Mouse (Mus musculus): ENCODE measurements around the gene Cd8a. TPM values are rescaled to one million over a fixed set of nuclear protein-coding genes. Genes with fewer than 3 reads are reported as not detected.

The Cd8a gene
- polyA plus RNA-seq, 1 experiment from 2014 or later, result not detected

DNA sequence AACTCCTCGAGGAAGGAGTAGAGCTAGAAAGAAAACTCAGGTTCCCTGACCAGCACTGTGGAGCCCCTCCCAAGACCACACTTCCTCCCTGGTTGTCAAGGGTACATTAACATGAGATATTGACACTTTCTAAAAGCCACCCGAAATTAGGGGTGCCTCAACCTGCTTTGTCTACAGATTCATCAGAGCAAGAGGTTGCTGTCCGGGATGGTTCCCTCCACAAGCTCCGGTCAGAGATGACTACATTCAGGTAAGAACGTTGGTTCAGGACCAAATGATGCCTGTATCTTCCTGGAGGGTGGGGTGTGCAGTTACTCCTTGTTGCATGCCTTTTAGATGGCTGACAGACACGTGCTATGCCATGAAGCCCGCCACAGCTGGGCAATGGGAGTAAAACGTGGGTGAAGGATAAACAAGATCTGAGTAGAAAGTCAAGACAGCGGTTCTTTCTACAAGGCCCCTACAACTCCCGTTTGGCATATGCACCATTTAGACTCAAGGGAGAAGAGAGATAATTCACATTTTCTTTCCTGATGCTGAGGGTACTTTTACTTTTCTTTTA, 20.3 kb upstream of the Cd8a start:
- Histone ChIP-seq H3K36me3 (ENCODE audit: control insufficient read depth, insufficient read depth, low read length) (no peaks in the 10 kb centered on the region), H3K4me3 (ENCODE audit: control insufficient read depth in 1 of 2, insufficient read depth in 1 of 2, low read depth in 1 of 2, low read length in 2 of 2) (no peak overlapping the region), H3K27ac (replicated peaks in 1 of 2; ENCODE audit: control insufficient read depth in 1 of 2, insufficient read depth in 1 of 2, low read depth in 2 of 2, low read length in 2 of 2) (no peak overlapping the region), H3K4me2 (ENCODE audit: low read length) (no peak overlapping the region), H3K4me1 (ENCODE audit: control insufficient read depth in 2 of 2, insufficient read depth in 2 of 2, low read length in 2 of 2) (no peaks in the 10 kb centered on the region), H3K9me3 (ENCODE audit: control insufficient read depth, low read length) (no peaks in the 10 kb centered on the region), H3K27me3 (ENCODE audit: control insufficient read depth, insufficient read depth, low read length) (no peaks in the 10 kb centered on the region), H3K9ac (ENCODE audit: low read length) (no peak overlapping the region)
- ATAC-seq (ENCODE audit: insufficient number of reproducible peaks, insufficient read depth, low FRiP score, low read depth), result no peak
- 75% methylated on average over 10 of the region's 10 CpGs for WGBS

DNA sequence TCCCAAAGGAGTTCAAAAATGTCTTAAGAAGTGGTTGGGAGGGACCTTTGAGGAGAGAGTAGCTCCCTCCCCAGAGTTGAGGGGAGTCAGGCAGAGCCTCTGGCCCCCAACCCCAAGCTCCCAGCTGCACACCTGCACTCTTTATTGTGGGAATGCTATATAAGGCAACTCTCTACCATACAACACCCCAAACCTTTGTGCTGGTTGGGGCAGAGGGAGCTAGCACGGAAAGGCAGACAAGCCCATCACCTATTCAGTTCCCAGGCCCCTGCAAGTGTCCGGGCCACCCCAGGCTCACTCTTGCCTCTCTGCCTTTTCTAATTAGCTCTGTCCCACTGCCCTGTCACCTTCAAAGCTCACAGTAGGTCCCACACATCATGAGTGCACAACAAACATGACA, 19.5 kb upstream of the Cd8a start:
- Histone ChIP-seq H3K27me3 (ENCODE audit: control insufficient read depth, insufficient read depth, low read length) (no peaks in the 10 kb centered on the region), H3K4me2 (ENCODE audit: low read length) (no peak overlapping the region), H3K9me3 (ENCODE audit: control insufficient read depth, low read length) (no peaks in the 10 kb centered on the region), H3K4me1 (ENCODE audit: control insufficient read depth in 2 of 2, insufficient read depth in 2 of 2, low read length in 2 of 2) (no peaks in the 10 kb centered on the region), H3K9ac (ENCODE audit: low read length) (no peak overlapping the region), H3K4me3 (ENCODE audit: control insufficient read depth in 1 of 2, insufficient read depth in 1 of 2, low read depth in 1 of 2, low read length in 2 of 2) (no peak overlapping the region), H3K27ac (replicated peaks in 1 of 2; ENCODE audit: control insufficient read depth in 1 of 2, insufficient read depth in 1 of 2, low read depth in 2 of 2, low read length in 2 of 2) (no peak overlapping the region), H3K36me3 (ENCODE audit: control insufficient read depth, insufficient read depth, low read length) (no peaks in the 10 kb centered on the region)
- no peak for ATAC-seq (ENCODE audit: insufficient number of reproducible peaks, insufficient read depth, low FRiP score, low read depth)
- WGBS, result 81% methylated on average over 2 of the region's 2 CpGs

DNA sequence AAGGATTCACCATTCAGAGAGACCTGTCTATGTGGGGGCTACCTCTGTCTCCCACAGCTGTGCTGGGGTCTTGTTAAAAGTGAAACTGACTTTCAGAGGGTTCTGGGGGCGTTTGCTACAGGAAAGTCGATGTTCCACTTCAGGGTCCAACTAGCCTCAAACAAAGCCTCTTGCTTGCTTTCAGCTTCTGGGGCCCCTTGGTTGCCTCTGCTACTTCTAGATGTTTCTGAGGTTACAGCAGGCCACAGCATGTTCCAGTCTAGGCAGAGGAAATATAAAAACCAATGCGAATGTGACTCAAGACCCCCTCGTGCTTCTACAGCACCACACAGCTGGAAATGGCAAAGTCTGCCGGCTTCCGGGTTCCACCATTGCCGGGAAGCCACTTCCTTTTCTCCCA, 15.7 kb upstream of the Cd8a start:
- no peaks in the 10 kb centered on the region for H3K9me3 ChIP-seq (ENCODE audit: control insufficient read depth, low read length)
- no peaks in the 10 kb centered on the region for H3K36me3 ChIP-seq (ENCODE audit: control insufficient read depth, insufficient read depth, low read length)
- no peak overlapping the region for H3K9ac ChIP-seq (ENCODE audit: low read length)
- ATAC-seq (ENCODE audit: insufficient number of reproducible peaks, insufficient read depth, low FRiP score, low read depth), result no peak
- H3K27me3 ChIP-seq (ENCODE audit: control insufficient read depth, insufficient read depth, low read length), result no peaks in the 10 kb centered on the region
- H3K4me2 ChIP-seq (ENCODE audit: low read length), result no peak overlapping the region
- peaks cover 0 to 2% of the 10 kb centered on the region in 2 experiments; a peak in 1 of 4 replicates for H3K4me1 ChIP-seq (ENCODE audit: control insufficient read depth in 2 of 2, insufficient read depth in 2 of 2, low read length in 2 of 2)
- WGBS, result 86% methylated on average over 7 of the region's 7 CpGs
- no peak overlapping the region for H3K27ac ChIP-seq (replicated peaks in 1 of 2; ENCODE audit: control insufficient read depth in 1 of 2, insufficient read depth in 1 of 2, low read depth in 2 of 2, low read length in 2 of 2)
- H3K4me3 ChIP-seq (ENCODE audit: control insufficient read depth in 1 of 2, insufficient read depth in 1 of 2, low read depth in 1 of 2, low read length in 2 of 2), result no peak overlapping the region

DNA sequence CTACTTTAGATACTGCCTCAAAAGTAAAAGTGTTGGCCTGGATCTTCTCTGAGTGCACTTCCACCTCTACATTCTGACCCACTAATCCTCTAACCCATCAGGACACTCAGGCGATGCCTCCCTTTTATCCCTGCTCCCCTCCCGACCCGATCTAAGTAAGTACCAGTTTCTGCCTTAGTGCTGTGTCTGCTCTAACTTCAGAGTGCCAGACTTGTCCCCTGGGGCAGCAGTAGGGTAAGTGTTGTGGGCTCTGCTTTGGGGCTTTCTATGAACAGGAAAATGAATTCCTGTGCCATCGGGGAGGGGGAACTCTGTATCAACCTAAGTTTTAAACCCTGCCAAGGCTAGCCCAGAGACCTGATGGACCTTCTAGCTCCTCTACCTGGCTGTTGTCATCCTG, 13.0 kb upstream of the Cd8a start:
- WGBS, result 73% methylated on average over 4 of the region's 4 CpGs
- ATAC-seq (ENCODE audit: insufficient number of reproducible peaks, insufficient read depth, low FRiP score, low read depth), result no peak
- Histone ChIP-seq H3K9ac (ENCODE audit: low read length) (no peak overlapping the region), H3K4me3 (ENCODE audit: control insufficient read depth in 1 of 2, insufficient read depth in 1 of 2, low read depth in 1 of 2, low read length in 2 of 2) (no peak overlapping the region), H3K4me2 (ENCODE audit: low read length) (no peak overlapping the region), H3K4me1 (ENCODE audit: control insufficient read depth in 2 of 2, insufficient read depth in 2 of 2, low read length in 2 of 2) (peaks cover 0 to 2% of the 10 kb centered on the region in 2 experiments; a peak in 1 of 4 replicates), H3K27ac (replicated peaks in 1 of 2; ENCODE audit: control insufficient read depth in 1 of 2, insufficient read depth in 1 of 2, low read depth in 2 of 2, low read length in 2 of 2) (no peak overlapping the region), H3K9me3 (ENCODE audit: control insufficient read depth, low read length) (no peaks in the 10 kb centered on the region), H3K36me3 (ENCODE audit: control insufficient read depth, insufficient read depth, low read length) (no peaks in the 10 kb centered on the region), H3K27me3 (ENCODE audit: control insufficient read depth, insufficient read depth, low read length) (no peaks in the 10 kb centered on the region)

DNA sequence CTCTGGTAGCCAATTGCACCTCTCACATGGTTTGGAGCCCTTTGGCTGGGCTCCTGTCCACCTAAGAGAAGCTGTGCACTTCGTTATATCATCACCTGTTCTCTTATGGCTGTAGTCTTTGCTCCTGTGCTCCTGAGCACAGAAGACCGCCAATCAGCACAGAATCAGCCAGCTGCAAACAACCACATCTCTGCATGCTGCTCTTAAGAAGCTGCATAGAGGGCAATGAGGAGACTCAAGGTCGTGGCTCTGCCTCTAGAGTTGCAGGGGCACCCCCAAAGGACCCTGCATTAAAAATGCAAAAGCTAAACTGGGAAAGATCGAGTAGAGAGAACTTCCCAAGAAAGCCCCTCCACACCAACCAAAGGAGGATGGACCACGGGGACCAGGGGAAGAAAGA, 12.5 kb upstream of the Cd8a start:
- 49% methylated on average over 5 of the region's 5 CpGs for WGBS
- Histone ChIP-seq H3K9me3 (ENCODE audit: control insufficient read depth, low read length) (no peaks in the 10 kb centered on the region), H3K4me2 (ENCODE audit: low read length) (no peak overlapping the region), H3K27me3 (ENCODE audit: control insufficient read depth, insufficient read depth, low read length) (no peaks in the 10 kb centered on the region), H3K4me1 (ENCODE audit: control insufficient read depth in 2 of 2, insufficient read depth in 2 of 2, low read length in 2 of 2) (peaks cover 0 to 2% of the 10 kb centered on the region in 2 experiments; a peak in 1 of 4 replicates), H3K27ac (replicated peaks in 1 of 2; ENCODE audit: control insufficient read depth in 1 of 2, insufficient read depth in 1 of 2, low read depth in 2 of 2, low read length in 2 of 2) (no peak overlapping the region), H3K36me3 (ENCODE audit: control insufficient read depth, insufficient read depth, low read length) (no peaks in the 10 kb centered on the region), H3K4me3 (ENCODE audit: control insufficient read depth in 1 of 2, insufficient read depth in 1 of 2, low read depth in 1 of 2, low read length in 2 of 2) (no peak overlapping the region), H3K9ac (ENCODE audit: low read length) (no peak overlapping the region)
- ATAC-seq (ENCODE audit: insufficient number of reproducible peaks, insufficient read depth, low FRiP score, low read depth), result no peak

DNA sequence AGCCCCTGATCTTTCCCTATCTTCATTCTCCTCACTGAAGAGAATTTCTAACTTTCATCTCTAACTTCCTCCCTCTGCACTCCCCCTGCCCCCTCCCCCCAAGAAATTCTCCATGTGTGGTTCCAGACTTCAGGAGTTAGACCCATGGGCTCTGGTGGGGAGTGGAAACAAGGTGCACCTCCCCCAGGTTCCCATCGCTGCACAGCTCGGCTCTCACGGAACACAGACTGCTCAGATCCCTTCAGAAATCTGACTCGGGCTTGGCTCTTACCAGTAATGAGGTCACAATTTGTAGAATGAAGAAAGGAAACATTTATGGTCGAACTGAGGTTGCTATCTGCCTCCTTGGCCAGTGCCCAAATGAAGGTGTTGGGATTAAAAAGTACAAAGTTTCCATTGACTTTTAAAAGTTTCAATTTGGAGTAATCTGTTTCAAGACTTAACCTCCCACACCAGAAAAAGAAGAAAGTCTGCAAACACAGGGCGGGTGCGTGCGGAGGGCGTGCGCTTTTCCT, 12.0 kb upstream of the Cd8a start:
- H3K9ac ChIP-seq (ENCODE audit: low read length), result no peak overlapping the region
- H3K36me3 ChIP-seq (ENCODE audit: control insufficient read depth, insufficient read depth, low read length), result no peaks in the 10 kb centered on the region
- H3K4me1 ChIP-seq (ENCODE audit: control insufficient read depth in 2 of 2, insufficient read depth in 2 of 2, low read length in 2 of 2), result peaks cover 0 to 2% of the 10 kb centered on the region in 2 experiments; a peak in 1 of 4 replicates
- no peak for ATAC-seq (ENCODE audit: insufficient number of reproducible peaks, insufficient read depth, low FRiP score, low read depth)
- 73% methylated on average over 10 of the region's 10 CpGs for WGBS
- no peaks in the 10 kb centered on the region for H3K27me3 ChIP-seq (ENCODE audit: control insufficient read depth, insufficient read depth, low read length)
- no peak overlapping the region for H3K4me2 ChIP-seq (ENCODE audit: low read length)
- no peak overlapping the region for H3K4me3 ChIP-seq (ENCODE audit: control insufficient read depth in 1 of 2, insufficient read depth in 1 of 2, low read depth in 1 of 2, low read length in 2 of 2)
- H3K27ac ChIP-seq (replicated peaks in 1 of 2; ENCODE audit: control insufficient read depth in 1 of 2, insufficient read depth in 1 of 2, low read depth in 2 of 2, low read length in 2 of 2), result no peak overlapping the region
- no peaks in the 10 kb centered on the region for H3K9me3 ChIP-seq (ENCODE audit: control insufficient read depth, low read length)

DNA sequence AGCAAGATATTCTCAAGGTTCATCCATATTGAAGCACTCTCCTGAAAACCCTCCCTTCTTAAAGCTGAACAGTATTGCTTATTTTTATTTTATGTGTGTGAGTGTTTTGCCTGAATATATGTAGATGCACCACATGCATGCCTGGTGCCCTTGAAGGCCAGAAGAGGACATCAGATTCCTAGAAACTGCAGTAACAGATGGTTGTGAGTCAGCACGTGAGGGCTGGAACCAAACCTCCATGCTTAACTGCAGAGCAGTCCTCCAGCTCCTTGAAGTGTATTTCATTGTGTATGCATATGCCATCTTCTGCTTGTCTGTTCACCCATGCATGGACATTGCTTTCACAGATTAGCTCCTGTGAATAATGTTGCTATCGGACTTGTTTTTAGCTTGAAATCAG, 9.2 kb upstream of the Cd8a start:
- H3K9ac ChIP-seq (ENCODE audit: low read length), result no peak overlapping the region
- H3K36me3 ChIP-seq (ENCODE audit: control insufficient read depth, insufficient read depth, low read length), result no peaks in the 10 kb centered on the region
- no peaks in the 10 kb centered on the region for H3K27me3 ChIP-seq (ENCODE audit: control insufficient read depth, insufficient read depth, low read length)
- H3K4me1 ChIP-seq (ENCODE audit: control insufficient read depth in 2 of 2, insufficient read depth in 2 of 2, low read length in 2 of 2), result peaks cover 0 to 2% of the 10 kb centered on the region in 2 experiments; a peak in 1 of 4 replicates
- ATAC-seq (ENCODE audit: insufficient number of reproducible peaks, insufficient read depth, low FRiP score, low read depth), result no peak
- 73% methylated on average over 2 of the region's 2 CpGs for WGBS
- H3K9me3 ChIP-seq (ENCODE audit: control insufficient read depth, low read length), result no peaks in the 10 kb centered on the region
- no peak overlapping the region for H3K4me2 ChIP-seq (ENCODE audit: low read length)
- no peak overlapping the region for H3K27ac ChIP-seq (replicated peaks in 1 of 2; ENCODE audit: control insufficient read depth in 1 of 2, insufficient read depth in 1 of 2, low read depth in 2 of 2, low read length in 2 of 2)
- no peak overlapping the region for H3K4me3 ChIP-seq (ENCODE audit: control insufficient read depth in 1 of 2, insufficient read depth in 1 of 2, low read depth in 1 of 2, low read length in 2 of 2)

DNA sequence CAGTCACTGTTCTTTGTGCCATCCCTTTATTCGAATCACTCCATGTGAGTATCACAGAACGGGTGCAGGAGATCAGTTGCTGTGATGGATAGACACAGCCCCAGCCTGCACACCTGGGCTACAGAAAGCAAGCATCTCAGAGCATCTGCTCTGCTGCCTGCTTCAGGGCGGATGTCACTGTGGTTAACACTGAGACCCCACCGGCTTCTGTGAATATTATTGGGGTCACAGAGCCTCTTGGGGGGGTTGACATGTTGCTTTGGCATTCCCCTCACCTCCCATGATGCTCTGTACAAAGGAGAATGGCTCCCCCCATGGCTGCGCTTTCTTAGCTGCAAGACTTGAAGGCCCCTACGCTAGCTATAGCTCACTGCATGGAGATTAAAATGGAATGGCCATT, 3.8 kb upstream of the Cd8a start:
- 85% methylated on average over 6 of the region's 6 CpGs for WGBS

More for the DNA sequence above, 3.8 kb upstream of the Cd8a start:
- Histone ChIP-seq H3K27ac (replicated peaks in 1 of 2; ENCODE audit: control insufficient read depth in 1 of 2, insufficient read depth in 1 of 2, low read depth in 2 of 2, low read length in 2 of 2) (no peak overlapping the region), H3K9me3 (ENCODE audit: control insufficient read depth, low read length) (no peaks in the 10 kb centered on the region), H3K4me2 (ENCODE audit: low read length) (no peak overlapping the region), H3K36me3 (ENCODE audit: control insufficient read depth, insufficient read depth, low read length) (no peaks in the 10 kb centered on the region), H3K9ac (ENCODE audit: low read length) (no peak overlapping the region), H3K4me1 (ENCODE audit: control insufficient read depth in 2 of 2, insufficient read depth in 2 of 2, low read length in 2 of 2) (no peaks in the 10 kb centered on the region), H3K27me3 (ENCODE audit: control insufficient read depth, insufficient read depth, low read length) (no peaks in the 10 kb centered on the region), H3K4me3 (ENCODE audit: control insufficient read depth in 1 of 2, insufficient read depth in 1 of 2, low read depth in 1 of 2, low read length in 2 of 2) (no peak overlapping the region)
- ATAC-seq (ENCODE audit: insufficient number of reproducible peaks, insufficient read depth, low FRiP score, low read depth), result no peak

Measured in heart, embryonic 14.5 days (tissue).